Mouse (Mus musculus) intestine, embryonic 15.5 days (tissue): Measurements from ENCODE around the gene Phospho1. TPM values are rescaled to one million over a fixed set of nuclear protein-coding genes. Genes with fewer than 3 reads are reported as not detected.
"Not testable (repeated sequence)": the region's sequence is repeated elsewhere in the genome, so short reads cannot be mapped to it uniquely, and the experiment has no call there.

Experiments
- ATAC-seq: fragments of 200-750 bp; cut with Nextera tagmentation; 2 replicates; pipeline ENCODE4 v1.8.0; 2017; ENCODE audit warnings: moderate TSS enrichment, moderate library complexity
- H3K27ac ChIP-seq: fragments of 300-500 bp; sonication (generic); 2 replicates; pipeline ENCODE4 v1.5.1; 2015; ENCODE audit warnings: mild to moderate bottlenecking, inconsistent platforms
- H3K27me3 ChIP-seq: fragments of 300-500 bp; sonication (generic); replicated peaks from 2 replicates; pipeline ENCODE4 v1.6.1; 2015; ENCODE audit warnings: inconsistent platforms
- H3K36me3 ChIP-seq: fragments of 300-500 bp; sonication (generic); 2 replicates; pipeline ENCODE4 v1.6.1; 2015; ENCODE audit warnings: inconsistent platforms
- H3K4me1 ChIP-seq: fragments of 300-500 bp; sonication (generic); replicated peaks from 2 replicates; pipeline ENCODE4 v1.6.1; 2015; ENCODE audit warnings: inconsistent platforms
- H3K4me2 ChIP-seq: fragments of 300-500 bp; sonication (generic); replicated peaks from 2 replicates; pipeline ENCODE4 v1.6.1; 2015; ENCODE audit warnings: mild to moderate bottlenecking, inconsistent platforms
- H3K4me3 ChIP-seq: fragments of 300-500 bp; sonication (generic); replicated peaks from 2 replicates; pipeline ENCODE4 v1.5.1; 2015; ENCODE audit warnings: inconsistent platforms
- H3K9ac ChIP-seq: fragments of 300-500 bp; sonication (generic); 2 replicates; pipeline ENCODE4 v1.6.1; 2015; ENCODE audit warnings: inconsistent platforms
- H3K9me3 ChIP-seq: fragments of 300-500 bp; sonication (generic); 2 replicates; pipeline ENCODE4 v1.6.1; 2016; ENCODE audit warnings: inconsistent platforms
- WGBS: fragments of 180-500 bp; shearing (Covaris S2); methylation state at CpG from one replicate; pipeline ENCODE4 v1.1.7; 2015; 5-methylcytosine and 5-hydroxymethylcytosine counted together
- polyA plus RNA-seq: library from polyadenylated mRNA; unstranded; fragments of >200 nt; fragmentation: Nextera tagmentation; extraction: Ambion mirVana; gene quantifications from 2 replicates; pipeline ENCODE4 v1.2.1, GENCODE M21; 2015

Gene Phospho1
- polyA plus RNA-seq, 1 experiment from 2014 or later = 0.55 TPM

- ATAC-seq = 0 out of 2 replicates have a peak, but pooled peaks have one; percentile 3
- WGBS = 21% methylated on average over 21 of the region's 21 CpGs
- no peaks in the 10 kb centered on the region for H3K36me3 ChIP-seq
Observed at GRCm38 (mm10) chr11:95857716-95858527, 33.6 kb downstream of the Phospho1 start.

GRCm38 (mm10) chr11:95858528-95859467 lies 34.5 kb downstream of the Phospho1 start:
- Histone ChIP-seq H3K27ac (peak overlapping the region; percentile 97), H3K4me3 (peak overlapping the region; percentile 76), H3K9ac (peak overlapping the region; percentile 61), H3K4me1 (peaks cover 7% of the 10 kb centered on the region), H3K9me3 (no peaks in the 10 kb centered on the region), H3K36me3 (no peaks in the 10 kb centered on the region), H3K27me3 (no peaks in the 10 kb centered on the region), H3K4me2 (peak overlapping the region; percentile 78)
- WGBS = under 1% methylated on average over 58 of the region's 58 CpGs
- ATAC-seq = peak; percentile 99

More at GRCm38 (mm10) chr11:95857716-95858527, 33.6 kb downstream of the Phospho1 start:
- H3K4me2 ChIP-seq = peak overlapping the region; percentile 78
- H3K4me1 ChIP-seq = peaks cover 7% of the 10 kb centered on the region
- peak overlapping the region; percentile 76 for H3K4me3 ChIP-seq
- no peaks in the 10 kb centered on the region for H3K9me3 ChIP-seq
- peak overlapping the region; percentile 54 for H3K9ac ChIP-seq
- peak overlapping the region; percentile 97 for H3K27ac ChIP-seq
- no peaks in the 10 kb centered on the region for H3K27me3 ChIP-seq

- H3K9ac ChIP-seq = peak overlapping the region; percentile 61
- H3K27me3 ChIP-seq = no peaks in the 10 kb centered on the region
- no peaks in the 10 kb centered on the region for H3K36me3 ChIP-seq
- under 1% methylated on average over 35 of the region's 35 CpGs for WGBS
- no peaks in the 10 kb centered on the region for H3K9me3 ChIP-seq
- H3K27ac ChIP-seq = peak overlapping the region; percentile 97
- peaks cover 7% of the 10 kb centered on the region for H3K4me1 ChIP-seq
- peak overlapping the region; percentile 78 for H3K4me2 ChIP-seq
- peak overlapping the region; percentile 76 for H3K4me3 ChIP-seq
- peak; percentile 63 for ATAC-seq
Observed at GRCm38 (mm10) chr11:95859468-95859855, 35.2 kb downstream of the Phospho1 start.

GRCm38 (mm10) chr11:95860071-95860490 lies 35.8 kb downstream of the Phospho1 start:
- ATAC-seq = no peak
- H3K4me1 ChIP-seq = peaks cover 7% of the 10 kb centered on the region
- no peaks in the 10 kb centered on the region for H3K9me3 ChIP-seq
- WGBS = 13% methylated on average over 3 of the region's 3 CpGs
- H3K27ac ChIP-seq = peak overlapping the region; percentile 97; the same call in 1 of the 2 replicates
- peak overlapping the region; percentile 78 for H3K4me2 ChIP-seq
- H3K4me3 ChIP-seq = peak overlapping the region; percentile 76
- no peaks in the 10 kb centered on the region for H3K36me3 ChIP-seq
- H3K9ac ChIP-seq = peak overlapping the region; percentile 61
- no peaks in the 10 kb centered on the region for H3K27me3 ChIP-seq

GRCm38 (mm10) chr11:95861397-95861796 lies 37.1 kb downstream of the Phospho1 start:
- Histone ChIP-seq H3K36me3 (no peaks in the 10 kb centered on the region), H3K4me1 (peaks cover 7% of the 10 kb centered on the region), H3K9me3 (no peaks in the 10 kb centered on the region), H3K27ac (no peak overlapping the region), H3K4me2 (no peak overlapping the region), H3K4me3 (no peak overlapping the region), H3K27me3 (no peaks in the 10 kb centered on the region), H3K9ac (no peak overlapping the region)
- 95% methylated on average over 8 of the region's 8 CpGs for WGBS
- ATAC-seq = no peak

GRCm38 (mm10) chr11:95869442-95869841 lies 45.1 kb downstream of the Phospho1 start:
- Histone ChIP-seq H3K27ac (no peak overlapping the region), H3K9me3 (no peaks in the 10 kb centered on the region), H3K4me1 (no peaks in the 10 kb centered on the region), H3K27me3 (no peaks in the 10 kb centered on the region), H3K36me3 (no peaks in the 10 kb centered on the region), H3K9ac (no peak overlapping the region), H3K4me2 (no peak overlapping the region), H3K4me3 (no peak overlapping the region)
- ATAC-seq = no peak
- 67% methylated on average over 4 of the region's 4 CpGs for WGBS

GRCm38 (mm10) chr11:95869918-95870470 lies 45.7 kb downstream of the Phospho1 start:
- H3K9me3 ChIP-seq = no peaks in the 10 kb centered on the region
- no peaks in the 10 kb centered on the region for H3K4me1 ChIP-seq
- H3K4me2 ChIP-seq = no peak overlapping the region
- H3K4me3 ChIP-seq = no peak overlapping the region
- ATAC-seq = no peak
- H3K27ac ChIP-seq = no peak overlapping the region
- no peak overlapping the region for H3K9ac ChIP-seq
- H3K36me3 ChIP-seq = no peaks in the 10 kb centered on the region
- no peaks in the 10 kb centered on the region for H3K27me3 ChIP-seq
- WGBS = 66% methylated on average over 6 of the region's 6 CpGs

- Histone ChIP-seq H3K4me3 (no peak overlapping the region), H3K4me1 (no peaks in the 10 kb centered on the region), H3K9me3 (no peaks in the 10 kb centered on the region), H3K27ac (no peak overlapping the region), H3K9ac (no peak overlapping the region), H3K27me3 (no peaks in the 10 kb centered on the region), H3K36me3 (no peaks in the 10 kb centered on the region), H3K4me2 (no peak overlapping the region)
- ATAC-seq = no peak
- WGBS = 43% methylated on average over 9 of the region's 9 CpGs
Observed at GRCm38 (mm10) chr11:95875804-95876203, 51.5 kb downstream of the Phospho1 start.

GRCm38 (mm10) chr11:95876296-95876695 lies 52.0 kb downstream of the Phospho1 start:
- no peaks in the 10 kb centered on the region for H3K4me1 ChIP-seq

GRCm38 (mm10) chr11:95879861-95880260 lies 55.6 kb downstream of the Phospho1 start:
- not testable (repeated sequence) for H3K9me3 ChIP-seq, H3K4me2 ChIP-seq, H3K36me3 ChIP-seq, H3K4me1 ChIP-seq, ATAC-seq, H3K27me3 ChIP-seq, H3K4me3 ChIP-seq, H3K9ac ChIP-seq, H3K27ac ChIP-seq
- WGBS = 63% methylated on average over 2 of the region's 2 CpGs

More at GRCm38 (mm10) chr11:95876296-95876695, 52.0 kb downstream of the Phospho1 start:
- no peaks in the 10 kb centered on the region for H3K9me3 ChIP-seq
- no peak overlapping the region for H3K27ac ChIP-seq
- H3K9ac ChIP-seq = no peak overlapping the region
- no peak overlapping the region for H3K4me2 ChIP-seq
- ATAC-seq = no peak
- no peaks in the 10 kb centered on the region for H3K36me3 ChIP-seq
- WGBS = 23% methylated on average over 7 of the region's 7 CpGs
- no peak overlapping the region for H3K4me3 ChIP-seq
- H3K27me3 ChIP-seq = no peaks in the 10 kb centered on the region
